Mouse (Mus musculus) urinary bladder, adult 2 months (tissue): ENCODE measurements around the gene Sphk2. TPM values are rescaled to one million over a fixed set of nuclear protein-coding genes. Genes with fewer than 3 reads are reported as not detected.

Experiments used
- polyA plus RNA-seq: library from polyadenylated mRNA; depleted of rRNA; stranded (reverse); fragments of >200 nt; gene quantifications from 2 replicates; pipeline ENCODE4 v1.2.3, GENCODE M21; 2012; rRNA removed

The Sphk2 gene
- polyA plus RNA-seq, 1 experiment, result 25.6 TPM

Other genes starting within 250 kb of the Sphk2 start
- 0.43 and 0.56 TPM in 2 replicates for gene Tulp2, start 236.1 kb downstream of the Sphk2 start, polyA plus RNA-seq
- 0.29 and 0.31 TPM in 2 replicates for gene Gm45808, start 231.2 kb downstream of the Sphk2 start, polyA plus RNA-seq
- gene Dhdh, start 229.2 kb downstream of the Sphk2 start, polyA plus RNA-seq, result 5.7 and 7.7 TPM in 2 replicates
- gene Nucb1, start 207.6 kb downstream of the Sphk2 start, polyA plus RNA-seq, result 225 and 264 TPM in 2 replicates
- gene Ppp1r15a, start 191.7 kb downstream of the Sphk2 start, polyA plus RNA-seq, result 27.8 and 30.5 TPM in 2 replicates
- 11.7 and 14.3 TPM in 2 replicates for gene Plekha4, start 191.7 kb downstream of the Sphk2 start, polyA plus RNA-seq
- 23.3 and 24.5 TPM in 2 replicates for gene Hsd17b14, start 163.1 kb downstream of the Sphk2 start, polyA plus RNA-seq
- gene Bcat2, start 147.8 kb downstream of the Sphk2 start, polyA plus RNA-seq, result 48.1 and 58.5 TPM in 2 replicates
- not detected in 2 replicates for gene Fgf21, start 102.5 kb downstream of the Sphk2 start, polyA plus RNA-seq
- gene Fut1, start 100.7 kb downstream of the Sphk2 start, polyA plus RNA-seq, result 0.04 TPM in 1 of 2 replicates, not detected in the other
- 0.23 and 0.27 TPM in 2 replicates for gene Izumo1, start 96.2 kb downstream of the Sphk2 start, polyA plus RNA-seq
- 7.3 and 11.8 TPM in 2 replicates for gene Rasip1, start 90.5 kb downstream of the Sphk2 start, polyA plus RNA-seq
- gene Mamstr, start 78.0 kb downstream of the Sphk2 start, polyA plus RNA-seq, result 8.4 and 11.3 TPM in 2 replicates
- 1.8 and 3.3 TPM in 2 replicates for gene Fut2, start 51.6 kb downstream of the Sphk2 start, polyA plus RNA-seq
- 0.06 and 0.08 TPM in 2 replicates for gene Ntn5, start 34.0 kb downstream of the Sphk2 start, polyA plus RNA-seq
- gene Sec1, start 23.6 kb downstream of the Sphk2 start, polyA plus RNA-seq, result 0.09 and 0.14 TPM in 2 replicates
- gene Car11, start 18.2 kb downstream of the Sphk2 start, polyA plus RNA-seq, result 25.0 and 29.8 TPM in 2 replicates
- gene Dbp, start 12.9 kb downstream of the Sphk2 start, polyA plus RNA-seq, result 335 and 503 TPM in 2 replicates
- 594 and 906 TPM in 2 replicates for gene Rpl18, start 2.5 kb downstream of the Sphk2 start, polyA plus RNA-seq
- gene Fam83e, start 3.2 kb upstream of the Sphk2 start, polyA plus RNA-seq, result 1.3 and 1.5 TPM in 2 replicates
- gene Spaca4, start 7.8 kb upstream of the Sphk2 start, polyA plus RNA-seq, result not detected in 2 replicates
- 2.5 and 2.9 TPM in 2 replicates for gene Lmtk3, start 65.7 kb upstream of the Sphk2 start, polyA plus RNA-seq
- 1.3 and 1.5 TPM in 2 replicates for gene Sult2b1, start 66.7 kb upstream of the Sphk2 start, polyA plus RNA-seq
- 61.5 and 68.7 TPM in 2 replicates for gene Cyth2, start 96.6 kb upstream of the Sphk2 start, polyA plus RNA-seq
- gene Kcnj14, start 106.8 kb upstream of the Sphk2 start, polyA plus RNA-seq, result 0.25 and 0.35 TPM in 2 replicates
- 11.7 and 12.2 TPM in 2 replicates for gene Grwd1, start 112.9 kb upstream of the Sphk2 start, polyA plus RNA-seq
- 221 and 243 TPM in 2 replicates for gene Kdelr1, start 154.8 kb upstream of the Sphk2 start, polyA plus RNA-seq
- gene Grin2d, start 160.4 kb upstream of the Sphk2 start, polyA plus RNA-seq, result 1.6 and 2.4 TPM in 2 replicates
- 0.10 TPM in 1 of 2 replicates, not detected in the other for gene Syngr4, start 178.7 kb upstream of the Sphk2 start, polyA plus RNA-seq
- gene Tmem143, start 178.9 kb upstream of the Sphk2 start, polyA plus RNA-seq, result 23.7 and 24.3 TPM in 2 replicates
- gene Emp3, start 203.4 kb upstream of the Sphk2 start, polyA plus RNA-seq, result 213 and 219 TPM in 2 replicates
- 3.4 and 3.5 TPM in 2 replicates for gene Ccdc114, start 206.1 kb upstream of the Sphk2 start, polyA plus RNA-seq